Mouse (Mus musculus) spleen, adult 2 months (tissue): Measurements from ENCODE around the gene Banf1.

Experiments used
- CTCF ChIP-seq: fragments of 200-500 bp; IDR thresholded peaks from 2 replicates; pipeline ENCODE4 v1.5.1; 2011; ENCODE audit warnings: mild to moderate bottlenecking, inconsistent platforms; ENCODE audit not compliant: insufficient read depth, insufficient read length, insufficient replicate concordance; ENCODE audit errors: extremely low read depth
- POLR2A ChIP-seq: fragments of 200-500 bp; IDR thresholded peaks from 2 replicates; pipeline ENCODE4 v1.6.1; 2011; ENCODE audit warnings: low read depth, low read length, inconsistent platforms

DNA sequence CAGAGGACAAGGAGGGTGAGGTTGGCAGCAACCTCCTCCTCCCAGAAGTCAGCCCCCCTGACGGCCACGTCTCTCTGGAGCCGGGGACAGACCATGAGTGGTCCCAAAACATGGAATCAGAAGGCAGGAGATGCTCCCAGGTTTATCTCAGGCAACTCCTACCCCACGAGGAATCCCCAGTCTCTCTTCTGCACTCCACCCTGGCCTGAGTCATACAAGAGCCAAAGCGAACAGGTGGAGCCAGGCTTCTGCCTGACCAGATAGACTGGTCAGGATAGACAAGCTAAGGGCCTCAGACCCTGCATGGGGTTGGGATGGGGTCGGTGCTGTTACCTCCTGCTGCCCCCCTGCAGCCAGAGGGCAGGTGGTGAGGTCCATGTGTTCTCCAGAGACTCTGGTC, 18.9 kb downstream of the Banf1 start:
- no peak for TF ChIP-seq CTCF
- no peak for TF ChIP-seq POLR2A
